Mouse (Mus musculus) B cell, adult (primary cell): ENCODE measurements around the gene Prkx. TPM values are rescaled to one million over a fixed set of nuclear protein-coding genes. Genes with fewer than 3 reads are reported as not detected.

Experiments used
- total RNA-seq: library from RNA; stranded (reverse); gene quantifications from 4 replicates; pipeline ENCODE4 v1.2.4, GENCODE M21; 2023; ENCODE audit not compliant: inconsistent age

Prkx gene
- total RNA-seq, result 38.3 to 44.9 TPM (median 43.5 TPM) in 4 replicates

GRCm38 (mm10) chrX:77796238-77796835, at the start of gene Prkx:
TSS of gene Prkx (minus strand) at chrX:77796278.

Other genes starting within 250 kb of the Prkx start
- gene Pbsn, start 57.3 kb upstream of the Prkx start, total RNA-seq, result not detected in 4 replicates
- not detected in 4 replicates for gene Gm14744, start 68.5 kb upstream of the Prkx start, total RNA-seq
- gene 5430402E10Rik, start 128.8 kb upstream of the Prkx start, total RNA-seq, result not detected in 4 replicates